Mouse (Mus musculus): ENCODE results near the gene Strn3. TPM values are rescaled to one million over a fixed set of nuclear protein-coding genes. Genes with fewer than 3 reads are reported as not detected.

The Strn3 gene
- total RNA-seq (2021) = 10 to 100 TPM; 87.2 to 88.5 TPM
- long read RNA-seq, experiment 1, transcript Strn3-202 (16 exons, 2,791 nt) = major isoform, 102 of 141 reads
- long read RNA-seq, experiment 1, partial matches to known transcripts = 3 of 141 reads
- long read RNA-seq, experiment 1, other reads (novel, unspliced or antisense) = 34 of 141 reads
- long read RNA-seq, experiment 2, transcript Strn3-202 (16 exons, 2,791 nt) = major isoform, 224 of 306 reads
- long read RNA-seq, experiment 2, partial matches to known transcripts = 24 of 306 reads
- long read RNA-seq, experiment 2, other reads (novel, unspliced or antisense) = 55 of 306 reads

DNA sequence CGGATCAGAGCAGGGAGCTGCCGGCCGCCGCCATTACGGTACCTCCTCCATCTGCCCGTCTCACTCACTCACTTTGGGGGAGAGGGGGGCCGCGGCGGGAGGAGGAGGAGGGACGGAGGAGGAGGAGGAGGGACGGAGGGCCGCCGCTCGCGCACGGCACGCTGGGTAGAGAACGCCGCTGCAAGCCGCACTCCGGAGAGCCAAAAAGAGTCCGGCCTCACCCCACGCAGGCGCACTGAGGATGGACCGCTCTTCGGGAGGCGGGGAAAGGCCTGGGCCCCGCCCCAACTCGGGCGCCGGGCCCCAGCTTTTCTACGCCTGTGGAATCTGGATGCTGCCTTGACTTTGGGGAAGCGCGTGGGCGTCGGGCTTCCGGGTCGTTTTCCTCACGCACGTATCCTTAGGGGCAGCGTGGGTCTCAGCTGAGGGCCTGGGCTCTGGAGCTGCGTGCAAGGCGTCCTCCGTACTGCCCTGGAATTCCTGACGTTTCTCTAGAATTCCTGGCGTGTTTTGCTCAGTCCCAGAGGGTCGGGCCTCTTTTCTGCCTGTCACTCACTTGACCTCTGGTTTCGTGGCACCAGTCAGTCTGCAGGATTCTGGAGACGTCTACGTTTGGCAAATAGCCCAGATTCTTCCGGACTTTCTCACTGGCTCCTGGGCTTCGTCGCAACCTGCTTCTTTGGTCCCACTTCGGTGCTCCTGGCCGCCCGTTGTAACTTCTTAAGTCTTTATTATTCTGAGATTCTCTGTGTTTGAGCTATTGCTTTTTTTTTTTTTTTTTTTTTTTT is at the start of gene Strn3:
Strn3 (minus strand) TSS at position 53 of the 788 bp plus-strand sequence.
- peak; percentile 93 to 94 for DNase-seq (ENCODE audit: low spot score in 2 of 2)

DNA sequence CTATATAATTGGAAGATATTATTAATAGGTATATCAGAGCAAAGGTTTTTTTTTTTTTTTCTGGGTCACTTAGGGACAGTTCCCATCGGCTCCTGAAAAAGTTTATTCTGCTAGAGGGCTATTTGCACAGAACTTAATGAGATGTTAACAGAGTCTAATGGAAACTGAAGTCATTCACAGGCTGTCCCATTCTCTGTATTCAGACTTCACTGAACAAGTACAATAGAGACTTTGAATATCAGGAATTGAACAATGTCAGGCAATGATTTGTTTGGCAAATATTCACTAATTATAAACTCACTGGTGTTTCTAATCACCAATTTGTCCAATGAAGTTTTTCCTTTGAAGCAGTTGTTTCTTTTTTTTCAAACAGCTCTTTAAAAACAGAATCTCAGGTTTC is 45.1 kb upstream of the Strn3 start:
- DNase-seq (ENCODE audit: low spot score in 2 of 2) = no peak

- no peak for DNase-seq (ENCODE audit: low spot score in 2 of 2)
These were observed 44.7 kb upstream of the Strn3 start for GRCm38 (mm10) chr12:51736381-51736780.

- DNase-seq (ENCODE audit: low spot score in 2 of 2) = peak in 1 of 2 experiments; percentile 18
These were observed 44.2 kb upstream of the Strn3 start for GRCm38 (mm10) chr12:51735840-51736271.

DNA sequence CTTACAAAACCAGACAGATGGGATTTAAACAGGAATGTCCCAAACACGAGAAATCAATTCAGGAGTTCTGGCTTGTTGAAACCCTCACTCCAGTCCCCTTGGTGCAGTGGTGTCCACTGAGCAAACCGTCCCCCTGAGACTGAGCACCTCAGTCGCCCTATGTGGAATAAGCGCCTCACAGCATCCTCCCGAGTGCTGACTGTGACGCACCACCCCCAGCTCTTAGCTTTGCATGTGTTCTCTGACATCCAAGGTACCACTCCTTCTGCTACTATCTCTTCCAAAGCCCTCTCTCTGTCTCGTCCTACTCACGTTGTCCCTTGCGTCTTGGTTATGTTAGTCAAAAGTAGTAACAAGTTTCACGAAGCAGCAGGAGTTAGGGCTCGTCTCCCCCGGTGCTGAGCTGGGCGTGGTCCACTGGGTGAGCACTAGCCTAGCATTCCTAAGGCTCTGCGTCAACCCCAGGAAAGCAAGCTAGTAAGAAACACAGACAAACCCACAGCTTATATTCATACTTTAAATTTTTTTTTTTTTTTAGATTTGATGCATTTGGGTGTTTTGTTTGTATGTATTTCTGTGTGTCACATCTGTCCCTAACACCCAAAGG is 43.0 kb upstream of the Strn3 start:
- DNase-seq (ENCODE audit: low spot score in 2 of 2) = no peak

- no peak for DNase-seq (ENCODE audit: low spot score in 2 of 2)
These were observed 38.1 kb upstream of the Strn3 start for GRCm38 (mm10) chr12:51729827-51730226.

GRCm38 (mm10) chr12:51729058-51729457 is 37.4 kb upstream of the Strn3 start:
- no peak for DNase-seq (ENCODE audit: low spot score in 2 of 2)

- DNase-seq (ENCODE audit: low spot score in 2 of 2) = no peak
These were observed 30.1 kb upstream of the Strn3 start for GRCm38 (mm10) chr12:51721836-51722235.

GRCm38 (mm10) chr12:51718617-51719016 is 26.9 kb upstream of the Strn3 start:
- no peak for DNase-seq (ENCODE audit: low spot score in 2 of 2)

GRCm38 (mm10) chr12:51712685-51713084 is 21.0 kb upstream of the Strn3 start:
- no peak for DNase-seq (ENCODE audit: low spot score in 2 of 2)

DNA sequence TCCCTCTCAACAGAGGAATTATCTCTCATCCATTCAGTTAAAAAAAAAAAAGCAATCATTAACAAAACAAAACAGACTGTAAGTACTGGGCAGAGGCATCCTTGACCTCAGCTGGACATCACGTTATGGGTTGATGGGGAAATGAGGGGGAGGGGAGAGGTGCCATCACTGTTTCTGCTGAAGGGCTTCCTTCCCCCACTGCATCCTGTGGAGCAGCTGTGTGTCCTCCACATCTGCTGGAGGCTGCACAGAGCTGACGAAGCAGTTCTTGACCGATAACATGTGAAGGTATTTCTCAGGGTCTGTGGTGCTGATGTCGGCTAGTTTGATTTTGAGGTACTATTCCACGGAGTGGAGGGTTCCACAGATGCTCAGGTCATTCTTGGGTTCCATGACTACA is 18.5 kb upstream of the Strn3 start:
- DNase-seq (ENCODE audit: low spot score in 2 of 2) = no peak

- no peak for DNase-seq (ENCODE audit: low spot score in 2 of 2)
These were observed 18.0 kb upstream of the Strn3 start for GRCm38 (mm10) chr12:51709741-51710140.

GRCm38 (mm10) chr12:51708941-51709686 is 17.4 kb upstream of the Strn3 start:
- no peak for DNase-seq (ENCODE audit: low spot score in 2 of 2)

DNA sequence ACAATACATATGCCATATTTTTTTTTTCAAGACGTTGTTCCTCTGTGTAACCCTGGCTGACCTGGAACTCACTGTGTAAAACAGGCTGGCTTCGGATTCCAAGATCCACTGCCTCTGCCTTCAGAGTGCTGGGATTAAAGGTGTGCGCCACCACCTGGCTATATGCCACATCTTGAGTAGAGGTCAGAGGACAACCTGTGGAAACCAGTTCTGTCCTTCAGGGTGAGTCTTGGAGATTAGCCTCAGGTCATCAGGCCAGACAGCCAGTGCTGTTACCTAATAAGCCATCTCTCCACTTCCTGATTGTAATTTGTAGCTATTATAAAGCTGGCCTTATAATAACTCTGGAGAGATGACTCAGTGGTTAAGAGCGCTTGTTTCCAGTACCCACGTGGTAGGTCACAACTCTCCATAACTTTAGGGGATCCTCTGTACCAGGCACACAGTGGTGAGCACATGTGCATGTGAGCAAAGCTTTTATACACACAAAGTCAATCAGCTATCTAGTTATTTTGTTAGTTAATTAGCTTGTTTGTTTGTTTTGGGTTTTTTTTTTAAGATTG is 15.1 kb upstream of the Strn3 start:
- no peak for DNase-seq (ENCODE audit: low spot score in 2 of 2)

DNA sequence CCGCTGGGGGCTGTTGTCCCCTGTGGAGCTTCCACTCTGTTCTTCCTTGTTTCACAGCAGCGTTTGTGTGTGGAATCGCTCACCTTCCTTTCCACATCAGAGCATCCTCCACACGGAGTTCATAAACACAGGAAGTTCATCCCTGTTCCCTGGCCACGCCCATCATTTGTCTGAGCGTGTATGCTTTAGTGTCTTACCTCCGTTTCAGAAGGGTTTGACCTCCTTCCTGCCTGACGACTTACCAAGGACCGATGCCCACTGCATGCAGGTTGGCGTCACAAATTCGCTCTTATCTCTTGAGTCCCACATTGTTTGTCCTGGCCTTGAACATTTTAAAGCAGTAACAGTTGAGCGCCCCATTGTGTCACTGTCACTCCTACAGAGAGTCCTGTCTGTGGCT is 14.1 kb upstream of the Strn3 start:
- no peak for DNase-seq (ENCODE audit: low spot score in 2 of 2)

GRCm38 (mm10) chr12:51704572-51704971 is 12.9 kb upstream of the Strn3 start:
- no peak for DNase-seq (ENCODE audit: low spot score in 2 of 2)

GRCm38 (mm10) chr12:51703859-51704258 is 12.2 kb upstream of the Strn3 start:
- DNase-seq (ENCODE audit: low spot score in 2 of 2) = no peak

DNA sequence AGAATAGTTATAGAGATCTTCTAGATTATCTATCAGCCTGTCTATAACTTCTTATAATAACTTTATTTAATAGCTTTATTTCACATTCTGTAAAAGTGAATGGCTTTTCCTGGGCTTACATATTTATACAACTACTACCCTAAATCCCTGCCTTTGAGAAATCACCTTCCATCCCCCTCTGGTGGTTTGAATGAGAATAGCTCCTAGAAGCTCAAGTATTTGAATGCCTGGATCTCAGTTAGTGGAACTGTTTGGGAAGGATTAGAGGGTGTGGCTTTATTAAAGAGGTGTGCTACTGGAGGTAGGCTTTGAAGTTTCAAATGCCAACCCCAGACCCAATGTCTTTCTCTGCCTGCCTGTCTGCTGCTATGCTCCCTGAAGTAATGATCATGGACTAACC is 10.0 kb upstream of the Strn3 start:
- no peak for DNase-seq (ENCODE audit: low spot score in 2 of 2)

DNA sequence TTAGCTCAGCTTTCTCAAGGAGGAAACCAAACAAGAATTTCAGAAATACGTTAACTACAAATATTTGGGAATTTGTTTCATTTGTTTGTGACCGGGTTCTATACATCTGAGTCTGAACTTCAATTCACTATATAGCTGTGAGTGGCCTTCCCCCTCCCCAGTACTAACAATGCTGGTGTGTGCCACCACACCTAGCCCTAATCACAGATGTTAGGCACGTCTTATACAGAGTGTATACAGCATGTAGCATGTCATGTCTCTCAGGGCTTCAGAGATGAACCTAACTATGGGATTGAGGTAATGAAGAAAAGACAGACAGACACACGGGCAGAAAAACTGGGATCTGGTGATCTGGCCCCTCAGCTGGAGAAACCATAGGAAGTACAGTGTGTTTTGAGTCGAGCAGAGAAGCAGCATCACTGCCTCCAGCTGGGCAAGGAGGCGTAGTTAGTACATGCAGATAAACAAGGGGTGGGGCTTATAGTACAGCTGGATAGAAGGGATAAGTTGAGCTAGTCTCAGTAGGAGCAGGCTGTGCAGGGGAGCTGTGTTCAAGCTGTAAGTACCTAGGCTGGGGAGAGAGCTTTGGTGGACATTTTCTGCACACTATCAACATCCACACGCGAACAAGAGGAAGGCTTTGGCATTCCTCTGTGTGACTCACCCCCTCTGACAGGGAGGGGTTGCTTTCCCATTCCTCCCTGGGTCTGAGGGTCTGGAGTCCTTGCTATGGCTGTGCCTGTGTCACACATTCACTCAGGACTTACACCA is 8.1 kb upstream of the Strn3 start:
- no peak for DNase-seq (ENCODE audit: low spot score in 2 of 2)

- DNase-seq (ENCODE audit: low spot score in 2 of 2) = no peak
These were observed 4.5 kb upstream of the Strn3 start for GRCm38 (mm10) chr12:51696157-51696556.
